Mouse (Mus musculus) kidney, adult 9 months (tissue): ENCODE results near the gene Slc23a3.

ENCODE experiments used
- DNase-seq: peaks from one replicate; pipeline ENCODE4 v3.0.0; 2022

Slc23a3 gene

GRCm38 (mm10) chr1:75133421-75134207 is at the start of gene Slc23a3:
Gene Slc23a3, minus strand, starts transcription at chr1:75133890.
- peak; percentile 81 for DNase-seq

DNA sequence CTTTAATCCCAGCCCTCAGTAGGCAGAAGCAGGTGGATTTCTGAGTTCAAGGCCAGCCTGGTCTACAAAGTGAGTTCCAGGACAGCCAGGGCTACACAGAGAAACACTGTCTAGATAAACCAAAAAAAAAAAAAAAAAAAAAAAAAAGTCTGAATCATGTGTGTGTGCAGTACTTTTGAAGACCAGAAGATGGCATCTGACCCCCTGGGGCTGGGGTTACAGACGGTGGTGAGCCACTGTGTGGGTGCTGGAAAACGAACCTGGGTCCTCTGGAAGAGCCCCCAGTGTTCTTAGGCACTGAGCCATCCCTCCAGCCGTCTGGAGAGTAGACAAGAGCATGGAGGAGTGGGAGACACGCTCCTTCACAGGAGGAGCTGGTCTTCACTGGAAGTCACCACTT is 48.5 kb upstream of the Slc23a3 start:
- DNase-seq: no peak

DNA sequence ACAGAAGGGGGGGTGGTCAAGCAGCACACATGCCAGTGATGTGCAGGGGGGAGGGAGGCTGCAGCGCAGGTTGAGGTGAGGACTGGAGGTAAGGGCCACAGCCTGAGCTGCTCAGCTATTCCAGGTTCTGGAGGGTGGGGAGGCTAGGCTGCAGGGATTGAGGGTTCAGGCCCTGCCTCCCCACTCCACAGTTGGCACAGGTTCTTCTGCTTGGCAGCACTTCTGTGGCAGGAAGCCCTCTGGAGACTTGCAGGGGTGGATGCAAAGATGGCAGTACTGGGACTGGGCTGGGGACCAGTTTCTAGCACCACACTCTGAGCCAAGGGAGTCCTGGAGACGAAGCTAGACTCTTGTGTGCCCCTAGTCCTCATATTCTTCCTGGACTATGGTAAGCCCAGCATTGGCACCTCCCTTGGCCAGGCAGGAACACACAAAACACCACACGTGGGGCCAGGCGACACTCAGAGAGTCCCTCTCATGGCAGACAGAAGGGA is 47.7 kb upstream of the Slc23a3 start:
- DNase-seq: no peak

DNA sequence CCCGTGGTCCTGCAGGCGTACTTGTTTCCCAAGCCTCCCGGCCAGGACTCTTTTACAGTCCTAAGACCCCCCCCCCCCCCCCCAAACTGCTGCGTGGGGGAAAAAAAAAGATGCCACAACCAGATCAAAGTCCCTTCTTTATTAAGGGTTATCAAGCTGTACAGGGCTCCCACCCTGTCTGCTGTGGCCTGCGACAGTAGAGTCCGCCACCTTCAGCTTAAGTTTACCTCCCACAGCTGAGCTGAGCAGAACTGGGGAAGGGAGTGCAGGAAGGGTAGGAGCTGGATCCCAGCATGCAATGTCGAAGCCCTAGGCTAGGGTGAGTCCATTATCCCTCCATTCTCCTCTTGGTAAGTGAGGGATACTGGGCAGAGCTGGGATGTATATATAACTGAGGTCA is 47.1 kb upstream of the Slc23a3 start:
- DNase-seq: no peak

DNA sequence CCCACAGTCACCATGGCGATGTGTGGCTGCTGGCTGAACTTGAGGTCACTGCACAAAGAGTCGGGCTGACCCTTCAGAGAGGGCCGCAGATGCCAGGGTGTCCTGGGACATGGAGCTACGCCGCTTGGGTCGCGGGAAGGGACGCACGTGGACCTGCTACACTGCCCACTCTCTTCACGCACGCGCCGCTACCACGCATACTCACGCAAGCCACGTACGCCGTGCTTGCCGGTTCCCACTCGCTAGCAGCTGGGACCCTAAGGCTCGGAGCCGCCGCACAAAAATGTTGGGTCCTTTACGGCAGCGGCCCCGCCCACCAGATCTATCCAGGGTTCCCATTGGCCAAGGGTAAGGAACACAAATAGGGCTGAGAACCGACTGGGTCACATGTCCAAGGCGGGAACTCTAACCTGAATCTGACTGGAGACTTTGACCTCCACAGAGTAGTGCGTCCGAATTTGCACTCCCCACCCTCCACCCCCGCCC is 46.5 kb upstream of the Slc23a3 start, which contains the start of gene Abcb6:
Abcb6 (minus strand) TSS at position 288 of the 486 bp plus-strand sequence.
- peak; percentile 95 for DNase-seq

GRCm38 (mm10) chr1:75179334-75180104 is 45.8 kb upstream of the Slc23a3 start:
- DNase-seq: peak; percentile 65

DNA sequence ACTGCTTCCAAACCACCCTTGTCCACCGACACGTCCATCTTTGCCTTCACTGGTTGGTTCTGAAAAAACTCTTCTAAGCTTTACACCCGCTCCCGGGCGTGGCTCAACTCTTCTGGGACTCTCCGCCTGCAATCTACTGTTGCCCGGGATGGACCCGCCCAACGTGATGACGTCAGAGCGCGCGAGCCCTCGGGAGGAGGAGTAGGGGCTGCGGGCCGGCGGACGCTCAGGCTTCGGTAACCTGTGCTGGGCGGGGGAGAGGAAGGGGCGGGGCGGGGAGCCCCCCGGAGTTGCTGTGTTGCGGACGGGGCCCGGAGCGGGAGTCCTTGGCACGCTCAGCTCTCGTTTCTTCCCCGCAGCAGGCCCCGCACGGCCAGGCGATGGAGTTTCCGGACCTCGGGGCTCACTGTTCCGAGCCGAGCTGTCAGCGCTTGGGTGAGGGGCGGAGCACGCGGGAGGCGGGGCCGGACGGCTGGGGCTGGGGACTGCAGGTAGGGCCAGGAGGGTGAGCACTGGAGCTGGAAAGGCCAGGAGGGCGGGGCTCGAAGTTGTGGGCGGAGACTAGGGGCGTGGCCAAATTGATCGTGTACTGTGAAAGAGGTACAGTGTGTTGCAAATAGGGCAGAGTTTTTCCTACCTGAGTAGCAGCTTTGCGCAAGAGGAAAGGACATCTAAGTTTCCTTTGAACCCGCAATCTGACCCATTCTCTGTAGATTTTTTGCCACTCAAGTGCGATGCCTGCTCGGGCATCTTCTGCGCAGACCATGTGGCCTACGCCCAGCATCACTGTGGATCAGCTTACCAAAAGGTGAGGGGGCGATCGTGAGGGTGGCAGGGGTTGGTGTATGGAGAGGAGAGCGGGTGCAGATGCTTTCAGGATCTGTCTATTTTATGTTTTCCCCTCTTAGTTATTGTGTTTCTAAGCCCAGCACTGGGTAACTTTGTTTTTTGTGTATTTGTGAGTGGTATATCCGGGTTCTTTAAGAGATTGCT is 35.1 kb upstream of the Slc23a3 start, which contains the start of gene Zfand2b:
Zfand2b (plus strand) TSS at position 175 of the 993 bp plus-strand sequence.
- peak; percentile 99 for DNase-seq

DNA sequence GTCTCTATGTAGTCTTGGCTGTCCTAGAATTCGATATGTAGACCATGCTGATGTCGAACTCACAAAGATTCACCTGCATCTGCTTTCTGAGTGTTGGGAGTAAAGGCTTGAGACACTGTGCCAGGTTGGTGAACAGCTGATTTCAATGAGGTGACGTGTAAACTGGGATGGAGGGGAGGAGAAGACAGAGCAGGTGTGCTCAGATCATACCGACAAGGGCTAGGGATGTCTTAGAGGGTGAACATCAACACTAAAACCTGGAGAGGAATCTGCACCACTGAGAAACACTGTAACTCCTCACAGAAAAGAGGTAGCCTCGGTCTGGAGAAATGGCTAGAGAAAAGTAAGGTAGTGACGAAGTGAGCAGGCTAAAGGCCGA is 34.4 kb upstream of the Slc23a3 start:
- DNase-seq: no peak

GRCm38 (mm10) chr1:75160256-75160617 is 26.5 kb upstream of the Slc23a3 start:
- no peak for DNase-seq

DNA sequence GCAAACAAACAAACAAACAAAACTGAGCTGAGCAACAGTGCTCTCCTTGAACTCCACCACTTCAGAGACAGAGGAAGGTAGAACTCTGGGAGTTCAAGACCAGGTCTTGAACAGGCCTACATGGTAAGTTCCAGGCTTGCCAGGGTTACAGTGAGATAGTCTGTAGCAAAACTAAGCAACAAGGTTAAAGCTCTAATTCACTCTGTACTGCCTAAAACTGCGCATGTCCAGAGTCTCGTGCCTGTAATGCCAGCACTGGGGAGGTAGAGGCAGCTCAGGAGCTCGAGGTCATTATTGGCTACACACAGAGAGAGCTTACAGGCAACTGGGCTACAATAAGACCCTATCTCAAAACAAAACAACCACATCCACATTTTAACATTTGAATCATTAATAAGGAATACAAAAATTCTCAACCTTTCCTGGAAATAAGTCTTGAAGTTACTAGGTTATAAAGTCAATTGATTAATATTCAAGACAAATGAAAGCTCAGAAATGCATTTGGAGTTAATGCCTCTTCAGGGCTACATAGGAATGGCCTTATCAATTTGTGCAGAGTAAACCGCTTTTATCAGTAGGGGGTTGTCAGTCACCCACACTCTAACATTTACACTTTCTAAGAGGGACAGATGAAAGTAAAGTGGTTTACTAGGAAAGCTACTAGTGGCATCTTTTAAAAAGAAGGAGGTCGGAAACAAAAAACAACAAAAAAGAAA is 26.0 kb upstream of the Slc23a3 start:
- DNase-seq: no peak

DNA sequence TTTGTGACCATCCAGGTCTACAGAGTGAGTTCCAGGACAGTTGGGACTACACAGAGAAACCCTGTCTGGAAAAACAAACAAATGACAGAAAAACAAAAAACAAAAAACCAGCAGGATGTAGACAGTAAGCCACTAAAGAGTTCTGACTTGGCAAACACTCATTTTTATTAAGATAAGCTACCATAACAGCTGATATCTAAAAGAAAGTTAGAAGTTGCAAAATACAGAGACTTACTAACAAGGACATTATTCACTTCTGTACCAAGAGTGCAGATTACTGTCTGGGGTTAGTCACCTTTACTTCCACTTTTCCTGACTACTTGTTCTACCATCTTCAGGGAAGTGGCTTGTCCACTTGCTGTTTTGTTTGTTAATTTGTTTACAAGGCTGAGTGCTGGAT is 25.3 kb upstream of the Slc23a3 start:
- DNase-seq: no peak

DNA sequence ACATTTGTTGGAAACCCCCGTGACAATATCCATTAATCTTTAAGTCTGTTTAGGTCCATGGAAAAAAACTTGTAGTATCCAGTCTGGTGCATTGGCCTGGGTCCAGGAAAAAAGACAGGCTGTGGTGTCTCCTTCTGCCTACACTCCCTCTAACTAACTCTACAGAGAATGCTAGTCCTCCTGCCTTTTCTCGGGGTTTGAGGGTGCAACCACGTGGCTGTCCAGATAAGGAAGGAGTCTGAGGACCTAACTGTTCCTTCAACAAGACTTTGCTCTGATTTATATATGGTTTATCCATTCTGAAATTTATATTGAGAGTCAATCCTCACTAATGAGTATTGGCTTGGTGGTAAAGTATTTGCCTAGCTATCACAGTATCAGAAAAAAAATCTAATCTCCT is 22.1 kb upstream of the Slc23a3 start:
- DNase-seq: no peak

GRCm38 (mm10) chr1:75148727-75149126 is 15.0 kb upstream of the Slc23a3 start:
- peak; percentile 60 for DNase-seq

DNA sequence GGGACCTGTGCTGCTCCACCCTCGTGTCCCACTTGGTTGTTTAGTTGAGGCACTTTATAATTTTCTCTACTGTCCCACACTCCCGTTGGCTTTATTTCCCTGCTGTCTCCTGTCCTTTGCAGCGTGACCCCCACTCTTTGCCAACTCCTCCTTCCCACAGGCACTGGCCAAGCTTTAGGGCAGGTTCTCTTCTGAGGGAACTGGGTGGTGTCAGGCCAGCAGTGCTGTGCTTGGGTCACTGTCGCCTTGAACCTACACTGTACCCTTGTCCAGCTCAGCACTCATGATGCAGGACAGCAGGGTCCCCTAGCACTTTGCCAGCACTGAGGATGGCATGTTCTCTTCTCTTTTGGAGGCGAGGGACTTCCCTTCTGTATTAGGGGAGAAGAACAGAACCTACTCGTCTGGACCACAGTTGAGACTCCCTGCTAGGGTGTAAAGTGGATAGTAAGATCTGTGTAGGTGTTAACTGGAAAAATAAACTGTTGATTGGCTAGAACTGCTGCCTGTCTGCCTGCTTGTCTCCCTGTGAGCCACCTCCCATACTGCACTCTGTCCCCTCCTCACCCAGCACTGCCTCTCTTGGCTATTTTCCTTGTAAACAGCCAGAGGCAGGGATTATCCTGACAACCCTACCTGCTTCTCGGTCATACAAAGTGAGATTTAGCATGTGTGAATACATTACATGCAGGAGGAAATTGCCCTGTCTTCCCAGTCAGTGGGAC is 13.9 kb upstream of the Slc23a3 start:
- peak; percentile 78 for DNase-seq

DNA sequence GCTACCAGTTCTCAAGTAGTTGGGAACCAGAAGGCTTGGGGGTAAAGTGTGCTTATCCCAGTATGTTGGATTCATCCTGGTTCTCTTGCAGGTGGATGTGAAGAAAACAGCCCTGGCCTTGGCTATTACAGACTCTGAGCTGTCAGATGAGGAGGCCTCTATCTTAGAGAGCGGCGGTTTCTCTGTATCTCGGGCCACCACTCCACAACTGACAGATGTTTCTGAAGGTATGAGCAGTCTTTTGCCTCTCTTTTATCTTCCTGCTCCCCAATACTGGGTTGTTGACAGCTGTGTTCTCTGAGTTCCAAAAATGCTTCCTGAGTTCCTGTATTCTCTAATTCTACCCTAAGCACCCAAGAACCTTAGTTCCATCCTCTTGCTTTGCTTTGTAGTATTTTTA is 11.9 kb upstream of the Slc23a3 start:
- DNase-seq: no peak

- DNase-seq: peak; percentile 98
These were observed 8.9 kb upstream of the Slc23a3 start, which contains the start of the genes Cnppd1 and Retreg2 for GRCm38 (mm10) chr1:75142301-75143261. Gene Cnppd1, minus strand, starts transcription at chr1:75142711. Gene Retreg2, plus strand, starts transcription at chr1:75142778.

DNA sequence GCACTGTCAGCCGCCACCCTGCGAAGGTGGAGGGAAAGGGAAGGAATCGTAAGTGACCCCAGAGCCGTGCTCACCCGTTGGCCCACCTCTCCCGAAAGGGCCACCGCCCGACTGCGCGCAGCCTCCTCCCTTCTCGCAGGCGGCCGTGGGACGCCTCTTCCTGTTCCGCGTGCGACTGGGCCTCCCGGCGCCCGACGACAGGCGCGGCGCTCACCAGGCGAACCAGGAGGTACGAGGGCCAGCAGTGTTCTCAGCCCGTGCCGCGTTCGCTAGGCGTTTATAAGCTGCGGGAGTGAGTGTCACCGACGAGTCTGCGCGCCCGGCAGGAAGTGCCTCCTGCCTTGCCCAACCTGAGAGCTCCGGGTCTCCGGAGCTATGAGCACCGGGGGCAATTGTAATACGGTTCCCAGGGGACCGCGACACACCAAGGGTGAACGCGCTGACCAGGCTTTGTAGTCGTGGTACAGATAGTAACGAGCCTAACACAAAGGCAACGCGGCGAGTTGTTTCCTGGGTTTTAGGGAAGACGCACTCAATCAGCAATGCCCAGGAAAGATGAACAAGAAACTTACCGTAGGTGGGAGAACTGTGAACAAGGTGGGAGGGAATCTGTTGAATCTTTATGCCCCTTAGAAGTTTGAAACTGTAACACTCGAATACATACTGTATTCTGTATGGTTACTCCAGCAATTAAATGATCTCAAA is 7.9 kb upstream of the Slc23a3 start:
- DNase-seq: peak; percentile 71

DNA sequence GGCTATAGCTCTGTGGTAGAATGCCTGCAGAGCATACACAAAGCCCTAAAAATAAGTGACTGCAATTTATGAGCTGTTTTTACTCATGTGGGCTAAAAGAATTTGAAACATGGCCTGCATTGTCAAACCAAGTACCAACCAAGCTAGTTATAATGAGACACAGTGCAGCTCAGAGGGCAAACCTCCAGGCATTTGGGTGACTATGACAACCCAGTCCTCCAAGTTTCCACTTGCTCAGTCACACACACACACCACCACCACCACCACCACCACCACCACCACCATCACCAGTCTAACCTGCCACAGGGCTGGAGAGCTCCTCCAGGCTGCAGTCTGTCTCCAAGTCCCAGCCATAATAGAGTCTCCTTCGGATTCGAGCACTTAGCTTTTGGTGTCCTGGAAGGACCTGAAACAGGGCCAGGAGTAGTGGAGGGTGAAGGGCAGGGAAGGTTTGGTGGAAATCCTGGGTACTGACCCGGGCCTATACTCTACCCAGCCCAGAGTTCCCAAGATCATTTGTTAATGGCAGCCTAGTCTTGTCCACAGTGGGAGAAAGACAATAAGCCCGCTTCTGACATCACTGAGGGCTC is 7.0 kb upstream of the Slc23a3 start:
- peak; percentile 63 for DNase-seq

- DNase-seq: peak; percentile 2
These were observed 4.8 kb upstream of the Slc23a3 start for GRCm38 (mm10) chr1:75138448-75138847.
